Mouse (Mus musculus) testis, adult 2 months (tissue): Measurements from ENCODE around the gene Zbtb16.

Source experiments
- CTCF ChIP-seq: fragments of 200-500 bp; IDR thresholded peaks from 2 replicates; pipeline ENCODE4 v1.5.1; 2012; ENCODE audit warnings: low read depth, mild to moderate bottlenecking, inconsistent platforms, low read length, moderate library complexity; ENCODE audit not compliant: control insufficient read depth, insufficient read depth, insufficient replicate concordance
- POLR2A ChIP-seq: fragments of 200-500 bp; IDR thresholded peaks from 2 replicates; pipeline ENCODE4 v1.6.1; 2012; ENCODE audit warnings: low read depth, mild to moderate bottlenecking, inconsistent platforms, low read length, moderate library complexity; ENCODE audit not compliant: control insufficient read depth

- TF ChIP-seq POLR2A = no peak
- no peak for TF ChIP-seq CTCF
These were observed 122.2 kb downstream of the Zbtb16 start for GRCm38 (mm10) chr9:48713779-48714178.
